Mouse (Mus musculus) left cerebral cortex, adult 8-10 months (tissue): ENCODE measurements around the gene Setd7. TPM values are rescaled to one million over a fixed set of nuclear protein-coding genes. Genes with fewer than 3 reads are reported as not detected.

Source experiments
- DNase-seq, 2 experiments: peaks; one replicate each; pipeline ENCODE4 v3.0.0; 2022; ENCODE audit warnings: low spot score in 2 of 2
- total RNA-seq, 4 experiments: library from RNA; stranded (reverse); gene quantifications; 2 replicates each; pipeline ENCODE4 v1.2.4; 2022

The Setd7 gene
- total RNA-seq, 4 experiments from 2014 or later, result 104 to 112 (median 108) TPM

DNA sequence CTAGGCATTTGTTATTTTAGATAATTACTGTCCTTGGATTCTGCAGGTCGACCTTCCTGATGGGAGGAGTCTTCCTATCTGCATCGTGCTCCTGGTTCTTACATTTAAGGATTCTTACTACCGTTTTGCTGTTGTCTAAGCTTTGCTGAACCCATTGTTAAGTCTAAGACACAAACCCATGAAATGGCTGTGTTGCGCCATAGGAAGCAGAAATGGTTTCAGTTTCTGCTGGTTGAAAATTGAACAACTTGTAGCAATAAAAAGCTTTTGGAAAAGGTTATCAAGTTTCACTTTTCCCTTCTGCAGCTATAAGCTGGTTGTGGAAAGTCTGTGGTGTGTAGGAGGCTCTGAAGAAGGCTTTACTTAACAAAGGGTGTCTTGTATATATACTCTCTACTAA lies 85.0 kb downstream of the Setd7 start:
- no peak for DNase-seq

DNA sequence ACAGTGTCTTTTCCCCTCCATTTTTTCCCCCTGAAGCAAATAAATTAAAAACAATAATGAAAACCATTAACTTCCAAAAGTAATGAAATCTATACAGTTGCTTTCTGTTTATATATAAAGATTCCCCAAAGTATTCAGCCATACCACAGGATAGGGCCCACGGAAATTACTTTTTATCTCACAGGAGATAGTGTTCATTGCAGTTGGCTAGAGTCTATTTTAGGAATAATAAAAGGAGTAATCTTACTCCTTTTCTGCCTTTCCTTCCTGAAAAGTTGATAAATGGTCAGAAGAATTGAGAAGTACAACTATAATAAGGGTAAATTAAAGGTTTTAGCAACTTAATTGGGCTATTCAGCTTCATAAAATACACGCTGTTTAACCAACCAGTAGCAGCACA lies 92.1 kb downstream of the Setd7 start:
- no peak for DNase-seq

Other genes with a start within 250 kb of the Setd7 start
- 10 to 100 TPM; 57.8 to 67.7 (median 60.8) TPM for gene Elf2, start 220.2 kb downstream of the Setd7 start, total RNA-seq
- gene Mgarp, start 164.1 kb downstream of the Setd7 start, total RNA-seq, result under 1 TPM in 2 of 4 experiments, not detected in 2; 0.42 to 0.59 TPM
- gene Ndufc1, start 151.9 kb downstream of the Setd7 start, total RNA-seq, result 100 to 1,000 TPM; 289 to 306 (median 295) TPM
- gene Naa15, start 145.7 kb downstream of the Setd7 start, total RNA-seq, result 10 to 100 TPM; 40.1 to 54.8 (median 43.8) TPM
- 10 to 100 TPM; 24.0 to 28.2 (median 25.3) TPM for gene Rab33b, start 77.0 kb downstream of the Setd7 start, total RNA-seq
- under 1 TPM in 1 of 4 experiments, not detected in 3; 0.72 TPM for gene Mgst2, start 99.5 kb upstream of the Setd7 start, total RNA-seq